Comparison of ENCODE assay signal across 8 mouse cellular contexts in the genomic region with DNA sequence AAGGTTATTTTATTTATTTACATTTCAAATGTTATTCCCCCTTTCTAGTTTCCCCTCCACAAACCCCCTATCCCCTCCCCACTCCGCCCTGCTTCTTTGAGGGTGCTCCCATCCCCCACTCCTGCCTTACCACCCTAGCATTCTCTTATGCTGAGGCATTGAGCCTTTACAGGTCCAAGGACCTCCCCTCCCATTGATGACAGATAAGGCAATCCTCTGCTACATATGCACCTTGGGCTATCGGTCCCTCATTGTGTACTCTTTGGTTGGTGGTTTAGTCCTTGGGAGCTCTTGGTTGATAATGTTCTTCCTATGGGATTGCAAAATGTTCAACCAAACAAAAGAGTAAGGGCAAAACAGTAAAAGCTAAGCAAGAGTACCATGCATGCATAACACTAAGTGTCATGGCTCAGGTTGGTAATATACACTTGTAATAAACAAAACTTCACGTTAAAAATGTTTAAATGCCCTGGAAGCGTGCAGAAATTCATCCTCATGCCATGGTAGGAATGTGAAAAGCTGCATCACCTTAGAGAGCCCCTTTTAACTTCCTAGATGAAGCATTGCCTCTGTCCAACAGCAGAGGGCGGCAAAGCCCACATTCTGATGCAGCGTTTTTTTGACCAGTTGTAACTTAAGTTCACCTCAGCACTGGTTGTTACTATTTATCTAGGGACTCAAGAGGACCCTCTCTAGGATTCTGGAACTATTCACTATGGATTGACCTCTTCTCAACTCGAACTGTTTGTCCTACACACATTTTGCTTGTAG.
DNase-seq lines count a peak whose midpoint lies in the region; ATAC-seq and TF ChIP-seq lines count a peak whose summit lies in the region.

No protein-coding gene starts in this region.

- no peaks in the 10 kb centered on the region for H3K27me3 ChIP-seq in forebrain, embryonic 10.5 days (ENCODE audit: poor library complexity, severe bottlenecking)
- H3K27me3 ChIP-seq in hindbrain, postnatal 0 days (ENCODE audit: insufficient read depth, low read length) = no peaks in the 10 kb centered on the region
- no peaks in the 10 kb centered on the region for H3K27me3 ChIP-seq in midbrain, embryonic 14.5 days (ENCODE audit: control insufficient read depth, insufficient read depth, low read length)

- no peak overlapping the region for H3K4me2 ChIP-seq in hindbrain, postnatal 0 days (ENCODE audit: low read depth, low read length)
- H3K4me2 ChIP-seq in midbrain, embryonic 14.5 days (ENCODE audit: low read length) = no peak overlapping the region

- H3K36me3 ChIP-seq in forebrain, embryonic 10.5 days (replicated peaks) = no peaks in the 10 kb centered on the region
- no peaks in the 10 kb centered on the region for H3K36me3 ChIP-seq in hindbrain, postnatal 0 days (ENCODE audit: insufficient read depth, low read length)
- H3K36me3 ChIP-seq in midbrain, embryonic 14.5 days (ENCODE audit: control insufficient read depth, insufficient read depth, low read length) = no peaks in the 10 kb centered on the region

- intact Hi-C loops in left cerebral cortex, postnatal 10 days (cut with DNase I) = loop anchor here (1.0 kb wide), 1 partner anchor 580 kb away; no protein-coding TSS in a partner anchor

- H3K9me3 ChIP-seq in forebrain, embryonic 10.5 days = no peaks in the 10 kb centered on the region
- H3K9me3 ChIP-seq in hindbrain, postnatal 0 days (ENCODE audit: low read length) = no peaks in the 10 kb centered on the region
- no peaks in the 10 kb centered on the region for H3K9me3 ChIP-seq in midbrain, embryonic 14.5 days (ENCODE audit: control insufficient read depth, low read length)

- peak; percentile 94 for TF ChIP-seq CTCF in hindbrain, postnatal 0 days (IDR thresholded peaks at IDR 0.05; ENCODE audit: low read depth)

- H3K4me1 ChIP-seq in forebrain, embryonic 10.5 days = no peaks in the 10 kb centered on the region
- no peaks in the 10 kb centered on the region for H3K4me1 ChIP-seq in hindbrain, postnatal 0 days (ENCODE audit: insufficient read depth, low read length)
- no peaks in the 10 kb centered on the region for H3K4me1 ChIP-seq in midbrain, embryonic 14.5 days (ENCODE audit: control insufficient read depth, insufficient read depth, low read length)

- no peak overlapping the region for H3K4me3 ChIP-seq in forebrain, embryonic 10.5 days
- no peak overlapping the region for H3K4me3 ChIP-seq in hindbrain, postnatal 0 days (ENCODE audit: low read length)
- H3K4me3 ChIP-seq in midbrain, embryonic 14.5 days (replicated peaks; ENCODE audit: low read depth, low read length) = no peak overlapping the region

- 24% methylated on average over 7 of the region's 7 CpGs for WGBS in forebrain, embryonic 10.5 days
- WGBS in hindbrain, postnatal 0 days = 22% methylated on average over 7 of the region's 7 CpGs
- 20% methylated on average over 7 of the region's 7 CpGs for WGBS in midbrain, embryonic 14.5 days

- DNase-seq in gastrocnemius, postnatal 10 days = peak; percentile 62
- DNase-seq in gastrocnemius, postnatal 25 days = no peak
- peak; percentile 64 for DNase-seq in brain, adult 2 months (ENCODE audit: low read depth, low spot score)
- peak; percentile 55 for DNase-seq in forebrain, embryonic 10.5 days (ENCODE audit: extremely low spot score, low spot score)
- DNase-seq in hindbrain, postnatal 0 days (ENCODE audit: low spot score) = peak; percentile 75
- DNase-seq in left cerebral cortex, postnatal 10 days (ENCODE audit: extremely low spot score in 1 of 2, low spot score in 2 of 2) = peak; percentile 36 to 58
- DNase-seq in midbrain, embryonic 14.5 days = peak; percentile 85
- DNase-seq in thymus, postnatal 0 days (ENCODE audit: low spot score) = peak; percentile 5

- no peak overlapping the region for H3K9ac ChIP-seq in hindbrain, postnatal 0 days (replicated peaks; ENCODE audit: low read length)
- no peak overlapping the region for H3K9ac ChIP-seq in midbrain, embryonic 14.5 days (replicated peaks; ENCODE audit: low read length)

- peak; percentile 80 for ATAC-seq in hindbrain, postnatal 0 days
- peak; percentile 62 for ATAC-seq in midbrain, embryonic 14.5 days (ENCODE audit: low FRiP score, low TSS enrichment)

- H3K27ac ChIP-seq in forebrain, embryonic 10.5 days = no peak overlapping the region
- H3K27ac ChIP-seq in hindbrain, postnatal 0 days = no peak overlapping the region
- no peak overlapping the region for H3K27ac ChIP-seq in midbrain, embryonic 14.5 days (replicated peaks; ENCODE audit: low read depth, low read length)
